Mouse (Mus musculus) stomach, embryonic 16.5 days (tissue): ENCODE measurements around the gene Rap1gap. TPM values are rescaled to one million over a fixed set of nuclear protein-coding genes. Genes with fewer than 3 reads are reported as not detected.

Experiments
- ATAC-seq: fragments of 200-750 bp; cut with Nextera tagmentation; 2 replicates; pipeline ENCODE4 v1.8.0; 2017; ENCODE audit warnings: moderate number of reproducible peaks, moderate TSS enrichment; ENCODE audit not compliant: insufficient read depth, low FRiP score
- H3K27ac ChIP-seq: fragments of 300-500 bp; sonication (generic); 2 replicates; pipeline ENCODE4 v1.5.1; 2014; ENCODE audit warnings: low read length
- H3K27me3 ChIP-seq: fragments of 300-500 bp; sonication (generic); 2 replicates; pipeline ENCODE4 v1.6.1; 2014; ENCODE audit warnings: low read length, control low read depth, mixed read lengths; ENCODE audit not compliant: control insufficient read depth, insufficient read depth
- H3K36me3 ChIP-seq: fragments of 300-500 bp; sonication (generic); 2 replicates; pipeline ENCODE4 v1.6.1; 2014; ENCODE audit warnings: low read length; ENCODE audit not compliant: control insufficient read depth, insufficient read depth
- H3K4me1 ChIP-seq: fragments of 300-500 bp; sonication (generic); 2 replicates; pipeline ENCODE4 v1.6.1; 2014; ENCODE audit warnings: low read length, control low read depth, mixed read lengths; ENCODE audit not compliant: control insufficient read depth, insufficient read depth
- H3K4me2 ChIP-seq: fragments of 300-500 bp; sonication (generic); 2 replicates; pipeline ENCODE4 v1.6.1; 2014; ENCODE audit warnings: low read depth, low read length, mixed read lengths
- H3K4me3 ChIP-seq: fragments of 300-500 bp; sonication (generic); replicated peaks from 2 replicates; pipeline ENCODE4 v1.5.1; 2014; ENCODE audit warnings: mild to moderate bottlenecking, low read length
- H3K9ac ChIP-seq: fragments of 300-500 bp; sonication (generic); 2 replicates; pipeline ENCODE4 v1.6.1; 2014; ENCODE audit warnings: low read length
- H3K9me3 ChIP-seq: fragments of 300-500 bp; sonication (generic); replicated peaks from 2 replicates; pipeline ENCODE4 v1.6.1; 2016; ENCODE audit warnings: low read length, control low read depth; ENCODE audit not compliant: control insufficient read depth
- WGBS: fragments of 180-500 bp; shearing (Covaris S2); extraction: QIAGEN DNeasy Blood & Tissue Kit; methylation state at CpG from one replicate; pipeline ENCODE4 v1.1.7; 2014; 5-methylcytosine and 5-hydroxymethylcytosine counted together
- polyA plus RNA-seq: library from polyadenylated mRNA; unstranded; fragments of >200 nt; fragmentation: Nextera tagmentation; extraction: Ambion mirVana; gene quantifications from 2 replicates; pipeline ENCODE4 v1.2.1, GENCODE M21; 2015

The Rap1gap gene
- polyA plus RNA-seq, 1 experiment from 2014 or later, result 58.1 TPM

GRCm38 (mm10) chr4:137721563-137721962, 57.0 kb downstream of the Rap1gap start:
- Histone ChIP-seq H3K4me3 (no peak overlapping the region), H3K9ac (no peak overlapping the region), H3K4me2 (no peak overlapping the region), H3K4me1 (peaks cover 20% of the 10 kb centered on the region), H3K27me3 (0 out of 2 replicates have a peak, but pooled peaks cover 3% of the 10 kb centered on the region), H3K9me3 (no peaks in the 10 kb centered on the region), H3K27ac (no peak overlapping the region), H3K36me3 (no peaks in the 10 kb centered on the region)
- 85% methylated on average over 15 of the region's 15 CpGs for WGBS
- ATAC-seq, result no peak

GRCm38 (mm10) chr4:137722230-137722629, 57.7 kb downstream of the Rap1gap start:
- no peaks in the 10 kb centered on the region for H3K9me3 ChIP-seq
- ATAC-seq, result no peak
- 0 out of 2 replicates have a peak, but pooled peaks cover 3% of the 10 kb centered on the region for H3K27me3 ChIP-seq
- H3K4me3 ChIP-seq, result no peak overlapping the region
- H3K4me1 ChIP-seq, result peaks cover 14% of the 10 kb centered on the region
- 77% methylated on average over 3 of the region's 3 CpGs for WGBS
- no peak overlapping the region for H3K27ac ChIP-seq
- no peaks in the 10 kb centered on the region for H3K36me3 ChIP-seq
- H3K4me2 ChIP-seq, result no peak overlapping the region
- H3K9ac ChIP-seq, result no peak overlapping the region

- peaks cover 14% of the 10 kb centered on the region for H3K4me1 ChIP-seq
- no peak overlapping the region for H3K4me2 ChIP-seq
- no peaks in the 10 kb centered on the region for H3K9me3 ChIP-seq
- 25% methylated on average over 12 of the region's 12 CpGs for WGBS
- no peak overlapping the region for H3K27ac ChIP-seq
- H3K9ac ChIP-seq, result no peak overlapping the region
- no peak overlapping the region for H3K4me3 ChIP-seq
- H3K27me3 ChIP-seq, result 0 out of 2 replicates have a peak, but pooled peaks cover 4% of the 10 kb centered on the region
- no peaks in the 10 kb centered on the region for H3K36me3 ChIP-seq
- ATAC-seq, result no peak
These were observed 58.3 kb downstream of the Rap1gap start for GRCm38 (mm10) chr4:137722692-137723427.

GRCm38 (mm10) chr4:137723527-137723926, 59.0 kb downstream of the Rap1gap start:
- 40% methylated on average over 25 of the region's 25 CpGs for WGBS
- Histone ChIP-seq H3K27ac (no peak overlapping the region), H3K4me1 (peaks cover 16% of the 10 kb centered on the region), H3K36me3 (no peaks in the 10 kb centered on the region), H3K4me2 (no peak overlapping the region), H3K4me3 (peak overlapping the region; percentile 6; the same call in 1 of the 2 replicates), H3K9ac (no peak overlapping the region), H3K27me3 (peaks cover 11% of the 10 kb centered on the region; the same call in 1 of the 2 replicates), H3K9me3 (no peaks in the 10 kb centered on the region)
- no peak for ATAC-seq

GRCm38 (mm10) chr4:137724212-137724611, 59.7 kb downstream of the Rap1gap start:
- no peak for ATAC-seq
- Histone ChIP-seq H3K27ac (no peak overlapping the region), H3K27me3 (peaks cover 17% of the 10 kb centered on the region), H3K36me3 (no peaks in the 10 kb centered on the region), H3K4me1 (peaks cover 16% of the 10 kb centered on the region), H3K4me3 (no peak overlapping the region), H3K9ac (no peak overlapping the region), H3K4me2 (no peak overlapping the region), H3K9me3 (no peaks in the 10 kb centered on the region)
- WGBS, result 51% methylated on average over 11 of the region's 11 CpGs

GRCm38 (mm10) chr4:137724766-137725165, 60.2 kb downstream of the Rap1gap start:
- Histone ChIP-seq H3K4me1 (peaks cover 14% of the 10 kb centered on the region), H3K36me3 (no peaks in the 10 kb centered on the region), H3K27me3 (peaks cover 21% of the 10 kb centered on the region), H3K4me3 (no peak overlapping the region), H3K9ac (no peak overlapping the region), H3K9me3 (no peaks in the 10 kb centered on the region), H3K4me2 (no peak overlapping the region), H3K27ac (no peak overlapping the region)
- ATAC-seq, result no peak
- WGBS, result 47% methylated on average over 8 of the region's 8 CpGs

- no peak overlapping the region for H3K9ac ChIP-seq
- H3K4me1 ChIP-seq, result peaks cover 14% of the 10 kb centered on the region
- 71% methylated on average over 13 of the region's 13 CpGs for WGBS
- no peaks in the 10 kb centered on the region for H3K9me3 ChIP-seq
- no peaks in the 10 kb centered on the region for H3K36me3 ChIP-seq
- H3K4me2 ChIP-seq, result no peak overlapping the region
- H3K27me3 ChIP-seq, result peaks cover 21% of the 10 kb centered on the region
- no peak overlapping the region for H3K4me3 ChIP-seq
- H3K27ac ChIP-seq, result no peak overlapping the region
- ATAC-seq, result no peak
These were observed 61.1 kb downstream of the Rap1gap start for GRCm38 (mm10) chr4:137725541-137726145.

GRCm38 (mm10) chr4:137726739-137727505, 62.4 kb downstream of the Rap1gap start:
- no peak overlapping the region for H3K9ac ChIP-seq
- H3K27ac ChIP-seq, result no peak overlapping the region
- 80% methylated on average over 18 of the region's 18 CpGs for WGBS
- no peak overlapping the region for H3K4me2 ChIP-seq
- ATAC-seq, result no peak
- no peaks in the 10 kb centered on the region for H3K9me3 ChIP-seq
- H3K4me3 ChIP-seq, result no peak overlapping the region
- no peaks in the 10 kb centered on the region for H3K36me3 ChIP-seq
- H3K4me1 ChIP-seq, result peaks cover 14% of the 10 kb centered on the region
- peaks cover 21% of the 10 kb centered on the region for H3K27me3 ChIP-seq
